Mouse (Mus musculus): Measurements from ENCODE around the gene Creb5. TPM values are rescaled to one million over a fixed set of nuclear protein-coding genes. Genes with fewer than 3 reads are reported as not detected.

The Creb5 gene
- total and polyA plus RNA-seq, 2 experiments from 2014 or later = 1.6 to 3.2 TPM

GRCm38 (mm10) chr6:53644971-53645370, 357.9 kb downstream of the Creb5 start:
- WGBS = 92% methylated on average over 7 of the region's 7 CpGs
- H3K4me3 ChIP-seq (ENCODE audit: low read depth, low read length) = no peak overlapping the region
- ATAC-seq (ENCODE audit: low FRiP score) = no peak

GRCm38 (mm10) chr6:53649782-53650181, 362.7 kb downstream of the Creb5 start:
- H3K36me3 ChIP-seq (ENCODE audit: insufficient read depth, low read length) = no peaks in the 10 kb centered on the region
- H3K4me1 ChIP-seq (ENCODE audit: insufficient read depth, low read length) = 0 out of 2 replicates have a peak, but pooled peaks cover 3% of the 10 kb centered on the region
- no peaks in the 10 kb centered on the region for H3K27me3 ChIP-seq (ENCODE audit: insufficient read depth, low read length)
- 62% methylated on average over 1 of the region's 1 CpGs for WGBS
- no peak overlapping the region for H3K27ac ChIP-seq (ENCODE audit: low read depth, low read length)
- DNase-seq (ENCODE audit: low spot score) (peak; percentile 37), ATAC-seq (ENCODE audit: low FRiP score) (no peak)
- no peak overlapping the region for H3K4me2 ChIP-seq (ENCODE audit: low read depth, low read length, poor library complexity, severe bottlenecking)
- H3K4me3 ChIP-seq (ENCODE audit: low read depth, low read length) = no peak overlapping the region
- TF ChIP-seq CTCF (IDR thresholded peaks at IDR 0.05) = peak; percentile 69
- no peaks in the 10 kb centered on the region for H3K9me3 ChIP-seq (ENCODE audit: low read length)
- no peak overlapping the region for H3K9ac ChIP-seq (replicated peaks; ENCODE audit: low read length, poor library complexity, severe bottlenecking)

More at GRCm38 (mm10) chr6:53644971-53645370, 357.9 kb downstream of the Creb5 start:
- Histone ChIP-seq H3K4me1 (ENCODE audit: insufficient read depth, low read length) (peaks cover 6% of the 10 kb centered on the region; the same call in 1 of the 2 replicates), H3K4me2 (ENCODE audit: low read depth, low read length, poor library complexity, severe bottlenecking) (no peak overlapping the region), H3K27me3 (ENCODE audit: insufficient read depth, low read length) (no peaks in the 10 kb centered on the region), H3K36me3 (ENCODE audit: insufficient read depth, low read length) (no peaks in the 10 kb centered on the region), H3K27ac (ENCODE audit: low read depth, low read length) (no peak overlapping the region), H3K9ac (replicated peaks; ENCODE audit: low read length, poor library complexity, severe bottlenecking) (no peak overlapping the region), H3K9me3 (ENCODE audit: low read length) (no peaks in the 10 kb centered on the region)
- DNase-seq (ENCODE audit: low spot score) = no peak
- no peak for TF ChIP-seq CTCF (IDR thresholded peaks at IDR 0.05)

GRCm38 (mm10) chr6:53652691-53653090, 365.6 kb downstream of the Creb5 start:
- WGBS = 78% methylated on average over 5 of the region's 5 CpGs
- no peaks in the 10 kb centered on the region for H3K9me3 ChIP-seq (ENCODE audit: low read length)
- no peak overlapping the region for H3K4me3 ChIP-seq (ENCODE audit: low read depth, low read length)
- H3K4me2 ChIP-seq (ENCODE audit: low read depth, low read length, poor library complexity, severe bottlenecking) = no peak overlapping the region
- no peaks in the 10 kb centered on the region for H3K36me3 ChIP-seq (ENCODE audit: insufficient read depth, low read length)
- H3K27ac ChIP-seq (ENCODE audit: low read depth, low read length) = no peak overlapping the region
- no peak for DNase-seq (ENCODE audit: low spot score)
- 0 out of 2 replicates have a peak, but pooled peaks cover 3% of the 10 kb centered on the region for H3K4me1 ChIP-seq (ENCODE audit: insufficient read depth, low read length)
- no peaks in the 10 kb centered on the region for H3K27me3 ChIP-seq (ENCODE audit: insufficient read depth, low read length)
- TF ChIP-seq CTCF (IDR thresholded peaks at IDR 0.05) = no peak
- H3K9ac ChIP-seq (replicated peaks; ENCODE audit: low read length, poor library complexity, severe bottlenecking) = no peak overlapping the region
- no peak for ATAC-seq (ENCODE audit: low FRiP score)

DNA sequence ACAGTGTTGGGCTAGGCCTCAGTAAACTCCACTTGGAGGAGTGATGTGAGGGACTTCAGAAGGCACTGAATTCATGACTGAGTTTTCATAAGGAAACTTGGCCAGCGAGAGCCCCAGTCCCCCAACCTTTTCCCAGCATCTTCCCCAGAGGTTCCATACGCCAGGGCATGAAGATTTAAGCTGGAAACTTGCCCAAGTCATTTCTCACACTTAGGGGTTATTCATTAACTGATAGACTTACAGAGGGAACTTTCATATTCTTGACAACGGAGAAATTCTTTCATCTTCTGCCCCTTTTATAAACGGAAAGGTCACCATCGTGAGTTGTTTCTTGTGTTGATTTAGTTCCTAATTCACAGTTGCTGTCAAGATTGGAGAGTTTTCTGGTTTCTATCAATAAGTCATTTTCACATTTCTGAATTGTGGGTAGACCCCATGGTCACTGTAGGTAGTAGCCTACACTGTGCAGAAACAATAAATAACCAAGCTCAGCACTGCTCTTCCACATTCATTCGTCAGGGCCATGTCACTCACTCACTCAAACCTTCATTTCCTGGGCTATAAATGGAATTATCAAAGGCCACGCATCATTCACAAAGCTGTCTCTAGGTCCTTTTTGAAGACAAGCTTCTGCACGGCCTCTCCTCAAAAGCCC, 366.8 kb downstream of the Creb5 start:
- H3K4me2 ChIP-seq (ENCODE audit: low read depth, low read length, poor library complexity, severe bottlenecking) = no peak overlapping the region
- no peak for TF ChIP-seq CTCF (IDR thresholded peaks at IDR 0.05)
- DNase-seq (ENCODE audit: low spot score) (no peak), ATAC-seq (ENCODE audit: low FRiP score) (no peak)
- H3K4me3 ChIP-seq (ENCODE audit: low read depth, low read length) = no peak overlapping the region
- H3K9ac ChIP-seq (replicated peaks; ENCODE audit: low read length, poor library complexity, severe bottlenecking) = no peak overlapping the region
- no peak overlapping the region for H3K27ac ChIP-seq (ENCODE audit: low read depth, low read length)
- 80% methylated on average over 8 of the region's 8 CpGs for WGBS
- no peaks in the 10 kb centered on the region for H3K27me3 ChIP-seq (ENCODE audit: insufficient read depth, low read length)
- H3K9me3 ChIP-seq (ENCODE audit: low read length) = no peaks in the 10 kb centered on the region
- H3K4me1 ChIP-seq (ENCODE audit: insufficient read depth, low read length) = 0 out of 2 replicates have a peak, but pooled peaks cover 3% of the 10 kb centered on the region
- H3K36me3 ChIP-seq (ENCODE audit: insufficient read depth, low read length) = no peaks in the 10 kb centered on the region

- DNase-seq (ENCODE audit: low spot score) = no peak
- Histone ChIP-seq H3K36me3 (ENCODE audit: insufficient read depth, low read length) (no peaks in the 10 kb centered on the region), H3K4me2 (ENCODE audit: low read depth, low read length, poor library complexity, severe bottlenecking) (no peak overlapping the region), H3K4me3 (ENCODE audit: low read depth, low read length) (no peak overlapping the region), H3K9ac (replicated peaks; ENCODE audit: low read length, poor library complexity, severe bottlenecking) (no peak overlapping the region), H3K27me3 (ENCODE audit: insufficient read depth, low read length) (no peaks in the 10 kb centered on the region), H3K9me3 (ENCODE audit: low read length) (no peaks in the 10 kb centered on the region), H3K4me1 (ENCODE audit: insufficient read depth, low read length) (0 out of 2 replicates have a peak, but pooled peaks cover 3% of the 10 kb centered on the region), H3K27ac (ENCODE audit: low read depth, low read length) (no peak overlapping the region)
- ATAC-seq (ENCODE audit: low FRiP score) = no peak
- 70% methylated on average over 12 of the region's 12 CpGs for WGBS
- TF ChIP-seq CTCF (IDR thresholded peaks at IDR 0.05) = no peak
Measured at GRCm38 (mm10) chr6:53654361-53654824, 367.3 kb downstream of the Creb5 start.

GRCm38 (mm10) chr6:53656466-53656865, 369.4 kb downstream of the Creb5 start:
- Histone ChIP-seq H3K4me2 (ENCODE audit: low read depth, low read length, poor library complexity, severe bottlenecking) (no peak overlapping the region), H3K27me3 (ENCODE audit: insufficient read depth, low read length) (no peaks in the 10 kb centered on the region), H3K4me1 (ENCODE audit: insufficient read depth, low read length) (0 out of 2 replicates have a peak, but pooled peaks cover 3% of the 10 kb centered on the region), H3K27ac (ENCODE audit: low read depth, low read length) (no peak overlapping the region), H3K9ac (replicated peaks; ENCODE audit: low read length, poor library complexity, severe bottlenecking) (no peak overlapping the region), H3K4me3 (ENCODE audit: low read depth, low read length) (no peak overlapping the region), H3K9me3 (ENCODE audit: low read length) (no peaks in the 10 kb centered on the region), H3K36me3 (ENCODE audit: insufficient read depth, low read length) (no peaks in the 10 kb centered on the region)
- ATAC-seq (ENCODE audit: low FRiP score) = no peak
- no peak for DNase-seq (ENCODE audit: low spot score)
- 77% methylated on average over 3 of the region's 3 CpGs for WGBS
- no peak for TF ChIP-seq CTCF (IDR thresholded peaks at IDR 0.05)
